Mouse (Mus musculus) liver, postnatal 0 days (tissue): ENCODE data around the gene Ess2.

Source experiments
- CTCF ChIP-seq: sonication (generic); IDR thresholded peaks from 2 replicates; pipeline ENCODE4 v1.5.1; 2016; ENCODE audit warnings: antibody characterized with exemption, low read depth
- EP300 ChIP-seq: IDR thresholded peaks from 2 replicates; pipeline ENCODE4 v1.6.1; 2016; ENCODE audit warnings: antibody characterized with exemption, low read depth, mild to moderate bottlenecking

GRCm38 (mm10) chr16:17939255-17939751 is 28.2 kb upstream of the Ess2 start:
- no peak for TF ChIP-seq CTCF
- no peak for TF ChIP-seq EP300
